ENCODE assay signal across 24 mouse cellular contexts in the genomic region with DNA sequence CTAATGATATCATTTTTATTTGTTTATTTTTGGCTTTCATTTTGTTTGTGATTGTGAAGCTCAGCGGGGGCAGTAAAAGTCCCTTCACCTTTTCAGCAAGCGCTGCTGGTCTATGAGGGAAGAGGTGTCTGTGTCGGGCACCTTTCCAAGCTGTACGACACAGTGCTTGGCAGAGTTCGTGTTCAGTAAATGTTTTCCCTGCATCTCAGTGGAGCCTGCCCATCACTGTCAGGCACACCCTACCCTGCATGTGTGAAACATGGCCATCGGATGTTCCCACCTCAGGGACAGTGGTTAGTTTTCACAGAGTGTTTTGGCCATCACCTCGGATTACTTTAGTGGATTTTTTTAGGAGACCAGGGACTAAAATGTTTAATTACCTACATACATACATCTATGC. TPM values are rescaled to one million over a fixed set of nuclear protein-coding genes. Genes with fewer than 3 reads are reported as not detected.
DNase-seq lines count a peak whose midpoint lies in the region; ATAC-seq and TF ChIP-seq lines count a peak whose summit lies in the region.
"Had no signal": no experiment of that assay in that cellular context is flagged by ENCODE, and none has a peak within 500 bp of the region (broad histone marks: within the 10 kb centered on the region; RNA-seq: fewer than 3 reads in every experiment).

No protein-coding gene starts in this region.

- no peaks in the 10 kb centered on the region for H3K36me3 ChIP-seq in kidney, adult 2 months (ENCODE audit: control insufficient read depth, insufficient read depth, low read length)
- H3K36me3 ChIP-seq in kidney, embryonic 15.5 days, result peaks cover 41% of the 10 kb centered on the region
- H3K36me3 ChIP-seq in forebrain, postnatal 0 days (ENCODE audit: insufficient read depth), result peaks cover 22% of the 10 kb centered on the region
- H3K36me3 ChIP-seq: intestine, embryonic 15.5 days had no signal

- ATAC-seq in cerebellum, adult (ENCODE audit: insufficient number of reproducible peaks, low FRiP score, low TSS enrichment), result no peak
- ATAC-seq in kidney, embryonic 15.5 days (replicated peaks; ENCODE audit: low FRiP score), result no peak
- ATAC-seq in forebrain, postnatal 0 days, result no peak
- ATAC-seq: CD4-positive, CD25-positive, alpha-beta regulatory T cell, adult 4 months; forebrain, embryonic 14.5 days; intestine, embryonic 15.5 days; midbrain, embryonic 15.5 days; Patski had no signal

- no peaks in the 10 kb centered on the region for H3K9me3 ChIP-seq in kidney, embryonic 15.5 days (replicated peaks)
- H3K9me3 ChIP-seq in forebrain, postnatal 0 days (ENCODE audit: low read length), result no peaks in the 10 kb centered on the region
- H3K9me3 ChIP-seq: embryonic facial prominence, embryonic 12.5 days; heart, embryonic 13.5 days; hindbrain, embryonic 15.5 days; intestine, embryonic 15.5 days; midbrain, embryonic 15.5 days had no signal

- TF ChIP-seq POLR2A in kidney, adult 2 months (IDR thresholded peaks at IDR 0.05; ENCODE audit: low read depth, low read length), result no peak

- 75% methylated on average over 7 of the region's 7 CpGs for WGBS in kidney, adult 2 months
- WGBS in kidney, embryonic 15.5 days, result 89% methylated on average over 7 of the region's 7 CpGs
- 70% methylated on average over 7 of the region's 7 CpGs for WGBS in forebrain, postnatal 0 days

- 0 out of 2 replicates have a peak, but pooled peaks cover 4% of the 10 kb centered on the region for H3K4me1 ChIP-seq in kidney, adult 2 months (ENCODE audit: control insufficient read depth, insufficient read depth, low read length)
- no peaks in the 10 kb centered on the region for H3K4me1 ChIP-seq in kidney, embryonic 15.5 days
- H3K4me1 ChIP-seq in forebrain, postnatal 0 days (ENCODE audit: insufficient read depth), result no peaks in the 10 kb centered on the region
- H3K4me1 ChIP-seq: intestine, embryonic 15.5 days; midbrain, embryonic 15.5 days had no signal

- H3K4me2 ChIP-seq in kidney, embryonic 15.5 days, result no peak overlapping the region
- H3K4me2 ChIP-seq in forebrain, postnatal 0 days (ENCODE audit: low read depth), result no peak overlapping the region
- H3K4me2 ChIP-seq: embryonic facial prominence, embryonic 12.5 days; heart, embryonic 13.5 days; hindbrain, embryonic 15.5 days; intestine, embryonic 15.5 days; lung, embryonic 14.5 days; midbrain, embryonic 15.5 days had no signal

- no peak for TF ChIP-seq CTCF in kidney, adult 2 months (conservative IDR thresholded peaks at IDR 0.05; ENCODE audit: insufficient read depth, insufficient read length, low read depth, low read length)
- TF ChIP-seq CTCF in forebrain, postnatal 0 days (IDR thresholded peaks at IDR 0.05; ENCODE audit: low read depth), result no peak

- no peak overlapping the region for H3K27ac ChIP-seq in kidney, adult 2 months (ENCODE audit: insufficient read depth, low read depth, low read length)
- H3K27ac ChIP-seq in kidney, embryonic 15.5 days, result no peak overlapping the region
- H3K27ac ChIP-seq in forebrain, postnatal 0 days (ENCODE audit: low read depth, low read length), result no peak overlapping the region
- H3K27ac ChIP-seq: embryonic facial prominence, embryonic 12.5 days; heart, embryonic 13.5 days; hindbrain, embryonic 15.5 days; intestine, embryonic 15.5 days; layer of hippocampus, adult 2 months; midbrain, embryonic 15.5 days had no signal

- H3K27me3 ChIP-seq in kidney, adult 2 months (replicated peaks; ENCODE audit: control insufficient read depth, insufficient read depth, low read length), result no peaks in the 10 kb centered on the region
- H3K27me3 ChIP-seq in kidney, embryonic 15.5 days, result no peaks in the 10 kb centered on the region
- no peaks in the 10 kb centered on the region for H3K27me3 ChIP-seq in forebrain, postnatal 0 days (ENCODE audit: insufficient read depth, low read length)
- H3K27me3 ChIP-seq: embryonic facial prominence, embryonic 12.5 days; heart, embryonic 13.5 days; hindbrain, embryonic 15.5 days; intestine, embryonic 15.5 days; midbrain, embryonic 15.5 days; Patski had no signal

- H3K4me3 ChIP-seq in kidney, adult 2 months (ENCODE audit: insufficient read depth, low read depth, low read length), result no peak overlapping the region
- H3K4me3 ChIP-seq in kidney, embryonic 15.5 days (replicated peaks), result no peak overlapping the region
- H3K4me3 ChIP-seq in forebrain, postnatal 0 days (ENCODE audit: low read depth, low read length), result no peak overlapping the region
- H3K4me3 ChIP-seq: embryonic facial prominence, embryonic 12.5 days; erythroblast, embryonic 14.5 days; heart, embryonic 13.5 days; hindbrain, embryonic 15.5 days; intestine, embryonic 15.5 days; layer of hippocampus, adult 2 months; midbrain, embryonic 15.5 days; myocyte had no signal

- H3K9ac ChIP-seq in kidney, embryonic 15.5 days, result no peak overlapping the region
- no peak overlapping the region for H3K9ac ChIP-seq in forebrain, postnatal 0 days
- H3K9ac ChIP-seq: embryonic facial prominence, embryonic 12.5 days; heart, embryonic 13.5 days; hindbrain, embryonic 15.5 days; intestine, embryonic 15.5 days; lung, embryonic 14.5 days; midbrain, embryonic 15.5 days had no signal

- DNase-seq in cerebellum, adult 11-12 months, result peak; percentile 69
- peak; percentile 62 for DNase-seq in kidney, adult 2 months
- peak; percentile 75 for DNase-seq in brain, adult 2 months (ENCODE audit: low read depth, low spot score)
- DNase-seq in cerebellum, postnatal 10 days, result peak; percentile 74 to 79
- DNase-seq in forebrain, postnatal 0 days, result no peak
- DNase-seq: adrenal gland, adult 8-10 months; heart, postnatal 36 days; layer of hippocampus, postnatal 36 days; lung, embryonic 14.5 days; lung, postnatal 36 days; thymus, postnatal 14 days had no signal

RNA-seq across cellular contexts. Expression of a gene that starts 54.1 kb away (rescaled TPM):
- polyA plus RNA-seq in kidney, adult 2 months (2012; rRNA removed), result 20.5 and 22.9 TPM in 2 replicates
- polyA plus RNA-seq in kidney, embryonic 15.5 days (2015; fragmentation: Nextera tagmentation; extraction: Ambion mirVana), result 24.6 and 27.6 TPM in 2 replicates
- total RNA-seq in forebrain, postnatal 0 days (2014; rRNA removed), result 79.2 and 90.5 TPM in 2 replicates
- 30.1 and 43.5 TPM in 2 replicates for polyA plus RNA-seq in forebrain, postnatal 0 days (2015; fragmentation: Nextera tagmentation; extraction: Ambion mirVana)

RNA-seq across cellular contexts. Expression of a gene that starts 54.4 kb away (rescaled TPM):
- polyA plus RNA-seq in kidney, adult 2 months (2012; rRNA removed), result 29.5 and 31.1 TPM in 2 replicates
- polyA plus RNA-seq in kidney, embryonic 15.5 days (2015; fragmentation: Nextera tagmentation; extraction: Ambion mirVana), result 68.8 and 87.6 TPM in 2 replicates
- 62.5 and 69.5 TPM in 2 replicates for total RNA-seq in forebrain, postnatal 0 days (2014; rRNA removed)
- 94.8 and 97.1 TPM in 2 replicates for polyA plus RNA-seq in forebrain, postnatal 0 days (2015; fragmentation: Nextera tagmentation; extraction: Ambion mirVana)
